Mouse (Mus musculus): ENCODE results near the gene Kpna3. TPM values are rescaled to one million over a fixed set of nuclear protein-coding genes. Genes with fewer than 3 reads are reported as not detected.

Gene Kpna3
- total and polyA plus RNA-seq, 2 experiments = 5.1 to 24.7 TPM

DNA sequence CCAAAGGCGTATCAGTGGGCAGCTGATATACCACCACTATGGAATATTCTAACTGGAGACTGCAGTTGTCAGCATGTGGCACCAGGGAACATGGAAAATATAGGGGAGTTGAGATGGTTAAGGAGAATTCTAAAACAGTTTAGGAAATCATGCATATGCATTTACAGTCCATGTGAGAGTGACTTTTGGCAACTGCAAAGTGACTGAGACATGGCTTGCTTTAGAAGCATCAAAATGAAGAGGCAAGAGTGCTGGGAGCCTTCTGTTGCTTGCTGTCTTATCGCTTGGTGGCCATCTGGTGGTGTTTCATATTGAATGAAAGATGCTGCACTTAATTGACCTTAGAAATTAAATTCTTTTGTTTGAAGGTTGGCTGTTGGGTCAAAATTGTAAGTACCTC is 72.4 kb downstream of the Kpna3 start:
- Histone ChIP-seq H3K27me3 (ENCODE audit: control insufficient read depth, insufficient read depth, low read length) (no peaks in the 10 kb centered on the region), H3K36me3 (ENCODE audit: control insufficient read depth, insufficient read depth, low read length) (peaks cover 27% of the 10 kb centered on the region), H3K4me3 (ENCODE audit: insufficient read depth, low read depth, low read length) (no peak overlapping the region), H3K27ac (replicated peaks; ENCODE audit: insufficient read depth, low read depth, low read length) (no peak overlapping the region), H3K9ac (ENCODE audit: low read depth, low read length) (no peak overlapping the region), H3K4me1 (ENCODE audit: control insufficient read depth, insufficient read depth, low read length) (peaks cover 13% of the 10 kb centered on the region), H3K79me2 (ENCODE audit: control insufficient read depth, insufficient read depth, low read length) (no peaks in the 10 kb centered on the region)
- 97% methylated on average over 2 of the region's 2 CpGs for WGBS
- no peak for TF ChIP-seq POLR2A (IDR thresholded peaks at IDR 0.05; ENCODE audit: extremely low read depth, insufficient read depth, low read length)
- TF ChIP-seq CTCF (IDR thresholded peaks at IDR 0.05; ENCODE audit: low read depth, low read length) = no peak
- DNase-seq (ENCODE audit: extremely low read depth, low read depth, low spot score) = no peak

- H3K36me3 ChIP-seq (ENCODE audit: control insufficient read depth, insufficient read depth, low read length) = peaks cover 13% of the 10 kb centered on the region
- H3K9ac ChIP-seq (ENCODE audit: low read depth, low read length) = no peak overlapping the region
- peak; percentile 45 for DNase-seq (ENCODE audit: extremely low read depth, low read depth, low spot score)
- H3K4me1 ChIP-seq (ENCODE audit: control insufficient read depth, insufficient read depth, low read length) = peaks cover 23% of the 10 kb centered on the region
- no peak for TF ChIP-seq POLR2A (IDR thresholded peaks at IDR 0.05; ENCODE audit: extremely low read depth, insufficient read depth, low read length)
- TF ChIP-seq CTCF (IDR thresholded peaks at IDR 0.05; ENCODE audit: low read depth, low read length) = no peak
- H3K27me3 ChIP-seq (ENCODE audit: control insufficient read depth, insufficient read depth, low read length) = no peaks in the 10 kb centered on the region
- no peak overlapping the region for H3K4me3 ChIP-seq (ENCODE audit: insufficient read depth, low read depth, low read length)
- 30% methylated on average over 3 of the region's 3 CpGs for WGBS
- no peaks in the 10 kb centered on the region for H3K79me2 ChIP-seq (ENCODE audit: control insufficient read depth, insufficient read depth, low read length)
- 0 out of 2 replicates have a peak overlapping the region, but pooled peaks have one; percentile 1 for H3K27ac ChIP-seq (replicated peaks; ENCODE audit: insufficient read depth, low read depth, low read length)
These were observed 75.0 kb downstream of the Kpna3 start for GRCm38 (mm10) chr14:61364656-61365055.

DNA sequence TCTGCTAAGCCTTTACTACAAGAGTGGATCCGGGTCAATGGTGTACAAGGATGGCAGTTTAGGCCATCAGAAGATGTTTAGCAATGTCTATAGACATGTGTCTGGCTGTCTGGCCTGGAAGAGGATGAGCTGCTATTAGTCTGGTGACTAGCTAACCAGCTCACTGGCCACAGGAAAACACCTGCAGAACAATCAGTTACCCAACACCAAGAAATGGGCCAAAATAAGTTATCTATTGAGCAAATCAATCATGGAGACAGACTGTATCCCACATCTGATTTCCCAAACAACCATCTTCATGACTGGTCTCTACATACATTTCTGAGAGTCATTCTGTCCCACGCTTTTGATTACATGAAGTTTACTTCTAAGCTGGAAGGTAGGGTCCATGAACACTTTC is 75.9 kb downstream of the Kpna3 start:
- H3K27me3 ChIP-seq (ENCODE audit: control insufficient read depth, insufficient read depth, low read length) = no peaks in the 10 kb centered on the region
- H3K79me2 ChIP-seq (ENCODE audit: control insufficient read depth, insufficient read depth, low read length) = no peaks in the 10 kb centered on the region
- peak; percentile 83 for DNase-seq (ENCODE audit: extremely low read depth, low read depth, low spot score)
- 60% methylated on average over 2 of the region's 2 CpGs for WGBS
- H3K9ac ChIP-seq (ENCODE audit: low read depth, low read length) = no peak overlapping the region
- H3K4me1 ChIP-seq (ENCODE audit: control insufficient read depth, insufficient read depth, low read length) = peaks cover 28% of the 10 kb centered on the region
- H3K4me3 ChIP-seq (ENCODE audit: insufficient read depth, low read depth, low read length) = no peak overlapping the region
- H3K27ac ChIP-seq (replicated peaks; ENCODE audit: insufficient read depth, low read depth, low read length) = peak overlapping the region; percentile 79
- peaks cover 10% of the 10 kb centered on the region; the same call in 1 of the 2 replicates for H3K36me3 ChIP-seq (ENCODE audit: control insufficient read depth, insufficient read depth, low read length)
- TF ChIP-seq CTCF (IDR thresholded peaks at IDR 0.05; ENCODE audit: low read depth, low read length) (no peak), POLR2A (IDR thresholded peaks at IDR 0.05; ENCODE audit: extremely low read depth, insufficient read depth, low read length) (no peak)

DNA sequence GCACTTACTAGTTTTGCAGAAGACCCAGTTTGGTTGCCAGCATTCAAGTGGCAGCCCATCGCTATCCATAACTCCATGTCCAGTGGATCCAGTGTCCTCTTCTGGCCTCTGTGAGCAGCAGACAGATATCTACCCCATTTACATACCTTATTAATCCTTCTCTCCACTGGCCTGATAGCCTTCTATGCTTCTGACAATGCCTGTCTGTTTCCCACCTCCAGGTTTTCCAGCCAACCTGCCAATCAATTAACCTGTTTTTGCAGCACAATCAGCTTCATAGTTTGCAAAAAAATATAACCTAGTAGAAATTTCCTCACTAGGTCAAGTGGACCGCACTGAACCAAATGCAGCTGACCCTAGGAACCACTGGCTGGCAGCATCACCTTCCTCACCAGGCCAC is 77.4 kb downstream of the Kpna3 start:
- WGBS = 49% methylated on average over 2 of the region's 2 CpGs
- H3K79me2 ChIP-seq (ENCODE audit: control insufficient read depth, insufficient read depth, low read length) = no peaks in the 10 kb centered on the region; the same call in 1 of the 2 replicates
- TF ChIP-seq POLR2A (IDR thresholded peaks at IDR 0.05; ENCODE audit: extremely low read depth, insufficient read depth, low read length) (no peak), CTCF (IDR thresholded peaks at IDR 0.05; ENCODE audit: low read depth, low read length) (no peak)
- H3K27me3 ChIP-seq (ENCODE audit: control insufficient read depth, insufficient read depth, low read length) = no peaks in the 10 kb centered on the region
- no peak overlapping the region for H3K4me3 ChIP-seq (ENCODE audit: insufficient read depth, low read depth, low read length)
- peaks cover 30% of the 10 kb centered on the region for H3K4me1 ChIP-seq (ENCODE audit: control insufficient read depth, insufficient read depth, low read length)
- H3K27ac ChIP-seq (replicated peaks; ENCODE audit: insufficient read depth, low read depth, low read length) = peak overlapping the region; percentile 68
- no peak overlapping the region for H3K9ac ChIP-seq (ENCODE audit: low read depth, low read length)
- peak; percentile 55 for DNase-seq (ENCODE audit: extremely low read depth, low read depth, low spot score)
- peaks cover 6% of the 10 kb centered on the region; the same call in 1 of the 2 replicates for H3K36me3 ChIP-seq (ENCODE audit: control insufficient read depth, insufficient read depth, low read length)

DNA sequence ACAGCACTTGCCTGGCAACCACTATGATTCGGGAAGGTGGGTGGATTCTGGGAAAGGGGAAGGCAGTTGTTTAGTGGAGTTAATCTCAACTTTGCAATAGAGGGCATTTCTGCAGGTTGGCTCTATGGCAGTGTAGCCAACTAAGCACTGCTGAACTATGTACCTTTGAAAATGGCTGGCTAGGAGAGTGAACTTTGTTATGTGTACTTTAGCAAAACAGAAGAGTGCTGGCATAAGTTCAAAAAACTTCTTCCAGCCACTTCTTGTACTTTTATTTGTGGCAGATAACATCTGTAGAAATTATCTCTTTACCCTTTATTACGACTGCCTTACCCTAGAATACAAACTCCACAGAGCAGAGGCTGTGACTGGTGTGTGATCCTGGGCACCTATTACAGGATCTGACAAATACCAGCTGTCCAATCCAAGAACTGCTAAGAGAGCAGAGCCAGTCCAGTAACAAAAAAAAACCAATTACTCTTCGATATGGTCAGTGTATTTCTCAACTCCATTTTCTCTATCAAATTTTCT is 78.6 kb downstream of the Kpna3 start:
- Histone ChIP-seq H3K4me3 (ENCODE audit: insufficient read depth, low read depth, low read length) (no peak overlapping the region), H3K4me1 (ENCODE audit: control insufficient read depth, insufficient read depth, low read length) (peaks cover 30% of the 10 kb centered on the region), H3K79me2 (ENCODE audit: control insufficient read depth, insufficient read depth, low read length) (peaks cover 3% of the 10 kb centered on the region; the same call in 1 of the 2 replicates), H3K9ac (ENCODE audit: low read depth, low read length) (peak overlapping the region; percentile 33), H3K36me3 (ENCODE audit: control insufficient read depth, insufficient read depth, low read length) (no peaks in the 10 kb centered on the region), H3K27ac (replicated peaks; ENCODE audit: insufficient read depth, low read depth, low read length) (peak overlapping the region; percentile 99), H3K27me3 (ENCODE audit: control insufficient read depth, insufficient read depth, low read length) (no peaks in the 10 kb centered on the region)
- peak; percentile 99 for DNase-seq (ENCODE audit: extremely low read depth, low read depth, low spot score)
- WGBS = 10% methylated on average over 3 of the region's 3 CpGs
- TF ChIP-seq CTCF (IDR thresholded peaks at IDR 0.05; ENCODE audit: low read depth, low read length) = no peak
- no peak for TF ChIP-seq POLR2A (IDR thresholded peaks at IDR 0.05; ENCODE audit: extremely low read depth, insufficient read depth, low read length)

Measured in liver, adult 2 months (tissue).